Mouse (Mus musculus): Measurements from ENCODE around the gene Fam126b. TPM values are rescaled to one million over a fixed set of nuclear protein-coding genes. Genes with fewer than 3 reads are reported as not detected.
A peak's percentile ranks its signal among the peaks of the same experiment; 100 is the strongest.
"Not testable (repeated sequence)": the region's sequence is repeated elsewhere in the genome, so short reads cannot be mapped to it uniquely, and the experiment has no call there.

Fam126b gene
- total RNA-seq (2014; rRNA removed) = 22.6 and 33.0 TPM in 2 replicates
- 1.8 and 2.3 TPM in 2 replicates for polyA plus RNA-seq (2012; rRNA removed)

- no peak for TF ChIP-seq CTCF (IDR thresholded peaks at IDR 0.05; ENCODE audit: low read depth, low read length)
- peak; percentile 82 for TF ChIP-seq POLR2A (IDR thresholded peaks at IDR 0.05; ENCODE audit: extremely low read depth, insufficient read depth, low read length)
- peaks cover 3% of the 10 kb centered on the region for H3K4me1 ChIP-seq (ENCODE audit: control insufficient read depth, insufficient read depth, low read length)
- H3K4me3 ChIP-seq (ENCODE audit: insufficient read depth, low read depth, low read length) = peak within 1 kb of the TSS; percentile 96
- peak; percentile 87 for DNase-seq (ENCODE audit: extremely low read depth, low read depth, low spot score)
- H3K9ac ChIP-seq (ENCODE audit: low read depth, low read length) = peak within 1 kb of the TSS; percentile 96
- H3K36me3 ChIP-seq (ENCODE audit: control insufficient read depth, insufficient read depth, low read length) = peaks cover 4% of the 10 kb centered on the region; the same call in 1 of the 2 replicates
- no peaks in the 10 kb centered on the region for H3K27me3 ChIP-seq (ENCODE audit: control insufficient read depth, insufficient read depth, low read length)
- peak within 1 kb of the TSS; percentile 94 for H3K27ac ChIP-seq (replicated peaks; ENCODE audit: insufficient read depth, low read depth, low read length)
- under 1% methylated on average over 41 of the region's 41 CpGs for WGBS
- peaks cover 14% of the 10 kb centered on the region; the same call in 1 of the 2 replicates for H3K79me2 ChIP-seq (ENCODE audit: control insufficient read depth, insufficient read depth, low read length)
These were observed at the start of gene Fam126b, which contains the start of gene Ndufb3 for GRCm38 (mm10) chr1:58586171-58586997. Fam126b (minus strand) TSS chr1:58586323. Ndufb3 (plus strand) TSS chr1:58586384.

GRCm38 (mm10) chr1:58628847-58629246 is 42.7 kb upstream of the Fam126b start:
- not testable (repeated sequence) for H3K27me3 ChIP-seq (ENCODE audit: control insufficient read depth, insufficient read depth, low read length); H3K27ac ChIP-seq (replicated peaks; ENCODE audit: insufficient read depth, low read depth, low read length); H3K79me2 ChIP-seq (ENCODE audit: control insufficient read depth, insufficient read depth, low read length); H3K9ac ChIP-seq (ENCODE audit: low read depth, low read length); H3K4me1 ChIP-seq (ENCODE audit: control insufficient read depth, insufficient read depth, low read length); H3K4me3 ChIP-seq (ENCODE audit: insufficient read depth, low read depth, low read length); DNase-seq (ENCODE audit: extremely low read depth, low read depth, low spot score); H3K36me3 ChIP-seq (ENCODE audit: control insufficient read depth, insufficient read depth, low read length)
- WGBS = 84% methylated on average over 2 of the region's 2 CpGs

DNA sequence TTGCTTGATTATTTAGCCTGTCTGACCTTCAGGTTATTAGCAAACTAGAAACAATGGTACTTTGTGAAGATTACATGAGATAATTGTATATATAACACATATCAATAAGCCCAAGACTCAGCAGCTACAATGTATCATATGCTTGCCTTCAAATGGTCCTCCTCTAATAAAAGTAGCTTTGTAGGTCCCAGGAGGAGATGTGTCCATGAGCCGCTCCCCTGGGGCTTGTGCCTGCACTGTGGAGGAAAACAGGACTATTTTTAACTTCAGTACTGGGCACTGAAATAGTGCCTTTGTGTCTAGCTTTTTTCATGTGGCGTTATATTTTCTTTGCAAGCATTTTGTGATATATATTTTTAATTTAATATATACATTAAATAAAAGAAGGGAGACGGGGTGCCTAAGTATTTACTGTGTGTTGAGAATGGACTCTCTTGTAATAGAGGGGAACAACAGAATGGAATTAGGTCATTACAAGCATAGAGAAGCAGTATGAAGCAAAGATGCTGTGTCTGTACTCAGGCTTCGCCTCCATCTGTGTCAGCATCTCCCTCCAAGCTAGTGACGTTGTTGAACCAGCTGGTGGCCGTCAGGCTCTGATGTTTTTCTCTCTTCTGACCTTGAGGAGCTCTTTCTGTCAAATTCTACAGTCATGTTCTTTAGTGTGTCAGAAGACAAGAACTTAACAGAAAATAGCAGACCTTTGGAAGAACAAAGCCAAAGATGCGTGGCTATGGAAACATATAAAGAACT is 36.0 kb upstream of the Fam126b start:
- WGBS = 84% methylated on average over 7 of the region's 7 CpGs
- H3K27me3 ChIP-seq (ENCODE audit: control insufficient read depth, insufficient read depth, low read length) = no peaks in the 10 kb centered on the region
- TF ChIP-seq CTCF (IDR thresholded peaks at IDR 0.05; ENCODE audit: low read depth, low read length) = no peak
- TF ChIP-seq POLR2A (IDR thresholded peaks at IDR 0.05; ENCODE audit: extremely low read depth, insufficient read depth, low read length) = no peak

GRCm38 (mm10) chr1:58621251-58621650 is 35.1 kb upstream of the Fam126b start:
- no peak overlapping the region for H3K9ac ChIP-seq (ENCODE audit: low read depth, low read length)
- DNase-seq (ENCODE audit: extremely low read depth, low read depth, low spot score) = peak; percentile 67
- peaks cover 6% of the 10 kb centered on the region; the same call in 1 of the 2 replicates for H3K4me1 ChIP-seq (ENCODE audit: control insufficient read depth, insufficient read depth, low read length)
- WGBS = 54% methylated on average over 3 of the region's 3 CpGs
- H3K36me3 ChIP-seq (ENCODE audit: control insufficient read depth, insufficient read depth, low read length) = no peaks in the 10 kb centered on the region
- H3K27me3 ChIP-seq (ENCODE audit: control insufficient read depth, insufficient read depth, low read length) = no peaks in the 10 kb centered on the region
- H3K27ac ChIP-seq (replicated peaks; ENCODE audit: insufficient read depth, low read depth, low read length) = no peak overlapping the region
- H3K79me2 ChIP-seq (ENCODE audit: control insufficient read depth, insufficient read depth, low read length) = no peaks in the 10 kb centered on the region
- H3K4me3 ChIP-seq (ENCODE audit: insufficient read depth, low read depth, low read length) = no peak overlapping the region
- TF ChIP-seq POLR2A (IDR thresholded peaks at IDR 0.05; ENCODE audit: extremely low read depth, insufficient read depth, low read length) = no peak
- no peak for TF ChIP-seq CTCF (IDR thresholded peaks at IDR 0.05; ENCODE audit: low read depth, low read length)

More for the DNA sequence above, 36.0 kb upstream of the Fam126b start:
- Histone ChIP-seq H3K4me3 (ENCODE audit: insufficient read depth, low read depth, low read length) (no peak overlapping the region), H3K79me2 (ENCODE audit: control insufficient read depth, insufficient read depth, low read length) (no peaks in the 10 kb centered on the region), H3K9ac (ENCODE audit: low read depth, low read length) (no peak overlapping the region), H3K4me1 (ENCODE audit: control insufficient read depth, insufficient read depth, low read length) (peaks cover 6% of the 10 kb centered on the region; the same call in 1 of the 2 replicates), H3K27ac (replicated peaks; ENCODE audit: insufficient read depth, low read depth, low read length) (no peak overlapping the region), H3K36me3 (ENCODE audit: control insufficient read depth, insufficient read depth, low read length) (no peaks in the 10 kb centered on the region)
- DNase-seq (ENCODE audit: extremely low read depth, low read depth, low spot score) = no peak

DNA sequence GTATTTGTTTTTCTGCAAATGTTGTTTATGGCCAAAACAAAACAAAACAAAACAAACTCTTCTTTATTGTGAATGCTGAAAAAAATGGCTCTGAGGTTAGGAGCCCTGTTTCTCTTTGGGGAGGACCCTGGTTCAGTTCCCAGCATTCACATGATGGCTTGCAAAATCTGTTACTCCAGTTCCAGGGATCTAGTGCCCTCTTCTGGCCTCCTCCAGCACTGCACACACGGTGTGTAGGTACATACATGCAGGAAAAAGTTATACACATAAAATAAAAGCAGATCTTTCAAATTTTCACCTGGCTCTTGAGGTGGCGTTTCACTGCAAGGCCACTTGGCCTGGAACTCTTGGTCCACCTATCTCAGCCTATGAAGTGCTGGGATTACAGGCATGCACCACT is 32.6 kb upstream of the Fam126b start:
- TF ChIP-seq CTCF (IDR thresholded peaks at IDR 0.05; ENCODE audit: low read depth, low read length) (peak; percentile 11; the same call in 1 of the 2 replicates), POLR2A (IDR thresholded peaks at IDR 0.05; ENCODE audit: extremely low read depth, insufficient read depth, low read length) (no peak)
- no peak for DNase-seq (ENCODE audit: extremely low read depth, low read depth, low spot score)
- Histone ChIP-seq H3K79me2 (ENCODE audit: control insufficient read depth, insufficient read depth, low read length) (no peaks in the 10 kb centered on the region), H3K4me1 (ENCODE audit: control insufficient read depth, insufficient read depth, low read length) (peaks cover 16% of the 10 kb centered on the region), H3K36me3 (ENCODE audit: control insufficient read depth, insufficient read depth, low read length) (no peaks in the 10 kb centered on the region), H3K9ac (ENCODE audit: low read depth, low read length) (no peak overlapping the region), H3K4me3 (ENCODE audit: insufficient read depth, low read depth, low read length) (no peak overlapping the region), H3K27me3 (ENCODE audit: control insufficient read depth, insufficient read depth, low read length) (no peaks in the 10 kb centered on the region), H3K27ac (replicated peaks; ENCODE audit: insufficient read depth, low read depth, low read length) (no peak overlapping the region)
- WGBS = 83% methylated on average over 2 of the region's 2 CpGs
